Mouse (Mus musculus) layer of hippocampus, adult 9-11 months (tissue): ENCODE data around the gene Scaf4.
"Not testable (repeated sequence)": the region's sequence is repeated elsewhere in the genome, so short reads cannot be mapped to it uniquely, and the experiment has no call there.

Experiments used
- DNase-seq: peaks from one replicate; pipeline ENCODE4 v3.0.0; 2022

Gene Scaf4

GRCm38 (mm10) chr16:90233702-90234101, 50.6 kb downstream of the Scaf4 start:
- no peak for DNase-seq

GRCm38 (mm10) chr16:90231302-90231701, 53.0 kb downstream of the Scaf4 start:
- no peak for DNase-seq

GRCm38 (mm10) chr16:90229897-90230296, 54.4 kb downstream of the Scaf4 start:
- no peak for DNase-seq

- DNase-seq: no peak
Observed at GRCm38 (mm10) chr16:90221441-90222070, 62.7 kb downstream of the Scaf4 start.

- DNase-seq: no peak
Observed at GRCm38 (mm10) chr16:90220892-90221431, 63.3 kb downstream of the Scaf4 start.

- DNase-seq: peak; percentile 90
Observed at GRCm38 (mm10) chr16:90220026-90220891, 64.0 kb downstream of the Scaf4 start, which contains the start of gene Sod1. Gene Sod1 (plus strand): TSS chr16:90220754.

- not testable (repeated sequence) for DNase-seq
Observed at GRCm38 (mm10) chr16:90219445-90219844, 64.9 kb downstream of the Scaf4 start.

GRCm38 (mm10) chr16:90217926-90218325, 66.4 kb downstream of the Scaf4 start:
- no peak for DNase-seq

GRCm38 (mm10) chr16:90217356-90217755, 66.9 kb downstream of the Scaf4 start:
- DNase-seq: no peak

- no peak for DNase-seq
Observed at GRCm38 (mm10) chr16:90216414-90216813, 67.9 kb downstream of the Scaf4 start.

- not testable (repeated sequence) for DNase-seq
Observed at GRCm38 (mm10) chr16:90215879-90216278, 68.4 kb downstream of the Scaf4 start.

GRCm38 (mm10) chr16:90214731-90215565, 69.4 kb downstream of the Scaf4 start:
- DNase-seq: no peak

- no peak for DNase-seq
Observed at GRCm38 (mm10) chr16:90213477-90214339, 70.6 kb downstream of the Scaf4 start.

GRCm38 (mm10) chr16:90211767-90212166, 72.5 kb downstream of the Scaf4 start:
- no peak for DNase-seq

GRCm38 (mm10) chr16:90210717-90211116, 73.6 kb downstream of the Scaf4 start:
- DNase-seq: no peak

GRCm38 (mm10) chr16:90208996-90209395, 75.3 kb downstream of the Scaf4 start:
- no peak for DNase-seq

GRCm38 (mm10) chr16:90204868-90205267, 79.4 kb downstream of the Scaf4 start:
- no peak for DNase-seq

- DNase-seq: no peak
Observed at GRCm38 (mm10) chr16:90203226-90203962, 80.9 kb downstream of the Scaf4 start.

GRCm38 (mm10) chr16:90202140-90202539, 82.2 kb downstream of the Scaf4 start:
- DNase-seq: no peak

GRCm38 (mm10) chr16:90199174-90199573, 85.1 kb downstream of the Scaf4 start:
- no peak for DNase-seq

- DNase-seq: no peak
Observed at GRCm38 (mm10) chr16:90198626-90199025, 85.7 kb downstream of the Scaf4 start.
